Mouse (Mus musculus): ENCODE measurements at regions not wholly inside any gene's neighbourhood (a gene's known extent, or its start where the extent isn't known, plus 50 kb on each side); places are given as distances from the start of the nearest gene placed in this dataset.

- no peak overlapping the region for H3K9ac ChIP-seq (ENCODE audit: low read length)
- 53% methylated on average over 7 of the region's 7 CpGs for WGBS
Observed at GRCm38 (mm10) chr7:137611891-137612522, 174.6 kb downstream of the Glrx3 start.

GRCm38 (mm10) chr7:137618406-137619133 is 181.2 kb downstream of the Glrx3 start:
- Histone ChIP-seq H3K4me2 (ENCODE audit: low read depth, low read length) (no peak overlapping the region), H3K4me3 (ENCODE audit: low read length) (no peak overlapping the region), H3K9ac (ENCODE audit: low read length) (no peak overlapping the region), H3K27ac (ENCODE audit: low read length) (no peak overlapping the region), H3K4me1 (ENCODE audit: control insufficient read depth, insufficient read depth, low read length) (no peaks in the 10 kb centered on the region), H3K36me3 (ENCODE audit: control insufficient read depth, insufficient read depth) (no peaks in the 10 kb centered on the region), H3K27me3 (ENCODE audit: control insufficient read depth, insufficient read depth, low read length) (0 out of 2 replicates have a peak, but pooled peaks cover 2% of the 10 kb centered on the region), H3K9me3 (replicated peaks; ENCODE audit: control insufficient read depth, low read length) (no peaks in the 10 kb centered on the region)
- ATAC-seq (replicated peaks; ENCODE audit: extremely low read depth, insufficient read depth, low FRiP score): no peak
- 50% methylated on average over 5 of the region's 5 CpGs for WGBS

More at GRCm38 (mm10) chr7:137611891-137612522, 174.6 kb downstream of the Glrx3 start:
- Histone ChIP-seq H3K9me3 (replicated peaks; ENCODE audit: control insufficient read depth, low read length) (no peaks in the 10 kb centered on the region), H3K27ac (ENCODE audit: low read length) (no peak overlapping the region), H3K27me3 (ENCODE audit: control insufficient read depth, insufficient read depth, low read length) (peaks cover 2% of the 10 kb centered on the region; the same call in 1 of the 2 replicates), H3K4me2 (ENCODE audit: low read depth, low read length) (no peak overlapping the region), H3K4me3 (ENCODE audit: low read length) (no peak overlapping the region), H3K4me1 (ENCODE audit: control insufficient read depth, insufficient read depth, low read length) (peaks cover 6% of the 10 kb centered on the region; the same call in 1 of the 2 replicates), H3K36me3 (ENCODE audit: control insufficient read depth, insufficient read depth) (no peaks in the 10 kb centered on the region)
- ATAC-seq (replicated peaks; ENCODE audit: extremely low read depth, insufficient read depth, low FRiP score): no peak

- 60% methylated on average over 6 of the region's 6 CpGs for WGBS
- Histone ChIP-seq H3K9ac (ENCODE audit: low read length) (no peak overlapping the region), H3K27me3 (ENCODE audit: control insufficient read depth, insufficient read depth, low read length) (no peaks in the 10 kb centered on the region)
Observed at GRCm38 (mm10) chr7:137619286-137619789, 181.9 kb downstream of the Glrx3 start.

DNA sequence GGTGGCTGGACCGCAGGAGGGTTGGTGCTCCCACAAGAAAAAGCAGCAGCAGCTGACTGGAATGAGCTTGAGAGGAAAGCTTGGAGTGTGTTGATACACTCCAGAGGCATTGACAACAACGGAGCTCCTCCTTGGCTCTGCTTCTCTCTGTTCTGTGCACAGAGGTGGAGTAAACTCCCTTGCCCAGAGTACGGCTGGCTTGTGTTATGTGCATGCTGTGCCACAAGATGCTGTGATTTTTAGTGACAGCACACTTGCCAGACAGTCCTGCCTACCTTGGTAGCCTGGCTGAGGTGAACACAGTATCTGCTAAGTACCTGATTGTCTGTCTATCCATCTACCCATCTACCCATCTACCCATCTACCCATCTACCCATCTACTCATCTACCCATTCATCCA is 190.9 kb downstream of the Glrx3 start:
- no peaks in the 10 kb centered on the region for H3K36me3 ChIP-seq (ENCODE audit: control insufficient read depth, insufficient read depth)
- H3K4me1 ChIP-seq (ENCODE audit: control insufficient read depth, insufficient read depth, low read length): no peaks in the 10 kb centered on the region
- no peak overlapping the region for H3K27ac ChIP-seq (ENCODE audit: low read length)
- no peak overlapping the region for H3K4me3 ChIP-seq (ENCODE audit: low read length)
- WGBS: 77% methylated on average over 3 of the region's 3 CpGs
- no peak for ATAC-seq (replicated peaks; ENCODE audit: extremely low read depth, insufficient read depth, low FRiP score)
- H3K9ac ChIP-seq (ENCODE audit: low read length): no peak overlapping the region
- H3K9me3 ChIP-seq (replicated peaks; ENCODE audit: control insufficient read depth, low read length): no peaks in the 10 kb centered on the region
- no peaks in the 10 kb centered on the region for H3K27me3 ChIP-seq (ENCODE audit: control insufficient read depth, insufficient read depth, low read length)
- H3K4me2 ChIP-seq (ENCODE audit: low read depth, low read length): no peak overlapping the region

More at GRCm38 (mm10) chr7:137619286-137619789, 181.9 kb downstream of the Glrx3 start:
- H3K9me3 ChIP-seq (replicated peaks; ENCODE audit: control insufficient read depth, low read length): no peaks in the 10 kb centered on the region
- no peak overlapping the region for H3K4me2 ChIP-seq (ENCODE audit: low read depth, low read length)
- no peaks in the 10 kb centered on the region for H3K36me3 ChIP-seq (ENCODE audit: control insufficient read depth, insufficient read depth)
- H3K27ac ChIP-seq (ENCODE audit: low read length): no peak overlapping the region
- H3K4me1 ChIP-seq (ENCODE audit: control insufficient read depth, insufficient read depth, low read length): no peaks in the 10 kb centered on the region
- ATAC-seq (replicated peaks; ENCODE audit: extremely low read depth, insufficient read depth, low FRiP score): no peak
- no peak overlapping the region for H3K4me3 ChIP-seq (ENCODE audit: low read length)

DNA sequence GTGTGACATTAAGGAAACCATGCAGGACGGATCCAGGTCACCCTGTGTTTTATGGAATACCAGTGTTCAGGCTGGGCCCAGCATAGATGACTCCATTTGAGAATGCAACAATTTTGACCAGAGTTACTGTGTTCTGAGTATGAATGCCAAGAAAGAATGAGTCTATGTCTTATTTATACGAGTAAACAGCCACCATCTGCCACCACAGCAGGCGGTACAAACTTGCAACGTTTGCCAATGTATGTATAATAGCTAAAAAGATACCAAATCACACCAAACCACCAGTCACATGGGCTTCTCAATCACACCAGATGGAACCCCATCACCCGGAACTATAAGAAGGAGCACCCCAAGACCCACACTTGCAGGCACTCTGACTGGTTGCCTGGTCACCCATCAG is 192.1 kb downstream of the Glrx3 start:
- Histone ChIP-seq H3K27me3 (ENCODE audit: control insufficient read depth, insufficient read depth, low read length) (no peaks in the 10 kb centered on the region), H3K9me3 (replicated peaks; ENCODE audit: control insufficient read depth, low read length) (no peaks in the 10 kb centered on the region), H3K4me1 (ENCODE audit: control insufficient read depth, insufficient read depth, low read length) (no peaks in the 10 kb centered on the region), H3K36me3 (ENCODE audit: control insufficient read depth, insufficient read depth) (no peaks in the 10 kb centered on the region), H3K4me2 (ENCODE audit: low read depth, low read length) (no peak overlapping the region), H3K27ac (ENCODE audit: low read length) (no peak overlapping the region), H3K9ac (ENCODE audit: low read length) (no peak overlapping the region), H3K4me3 (ENCODE audit: low read length) (no peak overlapping the region)
- no peak for ATAC-seq (replicated peaks; ENCODE audit: extremely low read depth, insufficient read depth, low FRiP score)
- WGBS: 85% methylated on average over 5 of the region's 5 CpGs

GRCm38 (mm10) chr7:137648621-137649020 is 211.2 kb downstream of the Glrx3 start:
- H3K36me3 ChIP-seq (ENCODE audit: control insufficient read depth, insufficient read depth): no peaks in the 10 kb centered on the region
- no peak overlapping the region for H3K4me2 ChIP-seq (ENCODE audit: low read depth, low read length)
- H3K27ac ChIP-seq (ENCODE audit: low read length): no peak overlapping the region
- no peak overlapping the region for H3K9ac ChIP-seq (ENCODE audit: low read length)
- no peak for ATAC-seq (replicated peaks; ENCODE audit: extremely low read depth, insufficient read depth, low FRiP score)
- no peaks in the 10 kb centered on the region for H3K9me3 ChIP-seq (replicated peaks; ENCODE audit: control insufficient read depth, low read length)
- no peaks in the 10 kb centered on the region for H3K4me1 ChIP-seq (ENCODE audit: control insufficient read depth, insufficient read depth, low read length)
- H3K27me3 ChIP-seq (ENCODE audit: control insufficient read depth, insufficient read depth, low read length): no peaks in the 10 kb centered on the region
- H3K4me3 ChIP-seq (ENCODE audit: low read length): no peak overlapping the region
- 51% methylated on average over 6 of the region's 6 CpGs for WGBS

- 83% methylated on average over 6 of the region's 6 CpGs for WGBS
- no peak overlapping the region for H3K9ac ChIP-seq (ENCODE audit: low read length)
- ATAC-seq (replicated peaks; ENCODE audit: extremely low read depth, insufficient read depth, low FRiP score): no peak
Observed at GRCm38 (mm10) chr7:137649650-137650049, 212.2 kb downstream of the Glrx3 start.

DNA sequence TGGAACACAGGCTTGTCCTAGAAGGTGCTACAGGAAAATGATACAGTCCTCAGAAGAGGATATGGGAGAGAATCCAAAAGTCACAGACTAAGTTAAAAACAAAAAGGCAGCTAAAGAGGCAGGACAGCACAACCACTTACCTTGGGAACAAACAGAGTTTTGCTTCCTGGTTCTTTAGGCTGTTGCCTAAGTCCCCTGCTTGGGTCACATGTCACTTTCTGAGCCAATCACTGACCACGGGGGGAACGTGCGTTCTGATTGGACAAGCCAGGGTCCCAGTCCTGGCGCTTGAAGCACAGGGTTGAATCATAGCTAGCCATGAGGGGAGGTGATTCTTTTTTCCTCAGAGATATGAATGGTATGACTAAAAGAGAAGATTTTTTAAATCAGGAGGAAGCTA is 216.4 kb downstream of the Glrx3 start:
- no peaks in the 10 kb centered on the region for H3K9me3 ChIP-seq (replicated peaks; ENCODE audit: control insufficient read depth, low read length)
- H3K4me3 ChIP-seq (ENCODE audit: low read length): no peak overlapping the region
- no peak overlapping the region for H3K27ac ChIP-seq (ENCODE audit: low read length)
- ATAC-seq (replicated peaks; ENCODE audit: extremely low read depth, insufficient read depth, low FRiP score): no peak
- no peaks in the 10 kb centered on the region for H3K27me3 ChIP-seq (ENCODE audit: control insufficient read depth, insufficient read depth, low read length)
- 88% methylated on average over 4 of the region's 4 CpGs for WGBS
- no peaks in the 10 kb centered on the region for H3K4me1 ChIP-seq (ENCODE audit: control insufficient read depth, insufficient read depth, low read length)
- H3K9ac ChIP-seq (ENCODE audit: low read length): no peak overlapping the region
- H3K36me3 ChIP-seq (ENCODE audit: control insufficient read depth, insufficient read depth): no peaks in the 10 kb centered on the region
- no peak overlapping the region for H3K4me2 ChIP-seq (ENCODE audit: low read depth, low read length)

More at GRCm38 (mm10) chr7:137649650-137650049, 212.2 kb downstream of the Glrx3 start:
- H3K4me2 ChIP-seq (ENCODE audit: low read depth, low read length): no peak overlapping the region
- no peaks in the 10 kb centered on the region for H3K36me3 ChIP-seq (ENCODE audit: control insufficient read depth, insufficient read depth)
- no peaks in the 10 kb centered on the region for H3K4me1 ChIP-seq (ENCODE audit: control insufficient read depth, insufficient read depth, low read length)
- no peak overlapping the region for H3K27ac ChIP-seq (ENCODE audit: low read length)
- H3K9me3 ChIP-seq (replicated peaks; ENCODE audit: control insufficient read depth, low read length): no peaks in the 10 kb centered on the region
- no peak overlapping the region for H3K4me3 ChIP-seq (ENCODE audit: low read length)
- H3K27me3 ChIP-seq (ENCODE audit: control insufficient read depth, insufficient read depth, low read length): no peaks in the 10 kb centered on the region

- no peak overlapping the region for H3K27ac ChIP-seq (ENCODE audit: low read length)
- no peak for ATAC-seq (replicated peaks; ENCODE audit: extremely low read depth, insufficient read depth, low FRiP score)
- H3K27me3 ChIP-seq (ENCODE audit: control insufficient read depth, insufficient read depth, low read length): no peaks in the 10 kb centered on the region
- H3K36me3 ChIP-seq (ENCODE audit: control insufficient read depth, insufficient read depth): no peaks in the 10 kb centered on the region
- no peak overlapping the region for H3K4me2 ChIP-seq (ENCODE audit: low read depth, low read length)
- no peaks in the 10 kb centered on the region for H3K4me1 ChIP-seq (ENCODE audit: control insufficient read depth, insufficient read depth, low read length)
- H3K9me3 ChIP-seq (replicated peaks; ENCODE audit: control insufficient read depth, low read length): no peaks in the 10 kb centered on the region
- no peak overlapping the region for H3K4me3 ChIP-seq (ENCODE audit: low read length)
- H3K9ac ChIP-seq (ENCODE audit: low read length): no peak overlapping the region
- WGBS: 72% methylated on average over 2 of the region's 2 CpGs
Observed at GRCm38 (mm10) chr7:137667165-137667564, 229.8 kb downstream of the Glrx3 start.

Measured in heart, embryonic 16.5 days (tissue).